Mouse (Mus musculus) heart, embryonic 11.5 days (tissue): ENCODE measurements at regions not wholly inside any gene's neighbourhood (a gene's known extent, or its start where the extent isn't known, plus 50 kb on each side); places are given as distances from the start of the nearest gene placed in this dataset.

Experiments
- ATAC-seq: fragments of 200-750 bp; cut with Nextera tagmentation; replicated peaks from 2 replicates; pipeline ENCODE4 v1.8.0; 2017; ENCODE audit warnings: moderate library complexity; ENCODE audit not compliant: insufficient number of reproducible peaks, low FRiP score, low TSS enrichment
- H3K27ac ChIP-seq: fragments of 300-500 bp; sonication (generic); 2 replicates; pipeline ENCODE4 v1.5.1; 2014; ENCODE audit warnings: mild to moderate bottlenecking, low read depth, low read length
- H3K27me3 ChIP-seq: fragments of 300-500 bp; sonication (generic); 2 replicates; pipeline ENCODE4 v1.6.1; 2014; ENCODE audit warnings: mild to moderate bottlenecking, low read length, mixed read lengths; ENCODE audit not compliant: control insufficient read depth, insufficient read depth
- H3K36me3 ChIP-seq: fragments of 300-500 bp; sonication (generic); 2 replicates; pipeline ENCODE4 v1.6.1; 2014; ENCODE audit warnings: mild to moderate bottlenecking, low read length, moderate library complexity, mixed read lengths; ENCODE audit not compliant: control insufficient read depth, insufficient read depth
- H3K4me1 ChIP-seq: fragments of 300-500 bp; sonication (generic); 2 replicates; pipeline ENCODE4 v1.6.1; 2014; ENCODE audit warnings: low read length; ENCODE audit not compliant: control insufficient read depth, insufficient read depth
- H3K4me2 ChIP-seq: fragments of 300-500 bp; sonication (generic); 2 replicates; pipeline ENCODE4 v1.6.1; 2014; ENCODE audit warnings: mild to moderate bottlenecking, moderate library complexity
- H3K4me3 ChIP-seq: fragments of 300-500 bp; sonication (generic); 2 replicates; pipeline ENCODE4 v1.5.1; 2014; ENCODE audit warnings: low read depth, low read length
- H3K9ac ChIP-seq: fragments of 300-500 bp; sonication (generic); 2 replicates; pipeline ENCODE4 v1.6.1; 2014; ENCODE audit warnings: mild to moderate bottlenecking, low read depth, low read length, moderate library complexity
- H3K9me3 ChIP-seq: fragments of 300-500 bp; sonication (generic); replicated peaks from 2 replicates; pipeline ENCODE4 v1.6.1; 2016; ENCODE audit warnings: low read length; ENCODE audit not compliant: control insufficient read depth
- WGBS: fragments of 180-500 bp; shearing (Covaris S2); extraction: QIAGEN DNeasy Blood & Tissue Kit; methylation state at CpG from one replicate; pipeline ENCODE4 v1.1.7; 2014; ENCODE audit not compliant: insufficient replicate concordance; 5-methylcytosine and 5-hydroxymethylcytosine counted together

GRCm38 (mm10) chr15:64618471-64618870 is 199.0 kb upstream of the Gm21798 start:
- Histone ChIP-seq H3K9me3 (no peaks in the 10 kb centered on the region), H3K4me1 (no peaks in the 10 kb centered on the region)

GRCm38 (mm10) chr15:64621876-64622275 is 195.6 kb upstream of the Gm21798 start:
- no peaks in the 10 kb centered on the region for H3K27me3 ChIP-seq
- ATAC-seq = no peak
- no peak overlapping the region for H3K27ac ChIP-seq
- H3K36me3 ChIP-seq = no peaks in the 10 kb centered on the region
- H3K4me1 ChIP-seq = no peaks in the 10 kb centered on the region
- H3K4me2 ChIP-seq = no peak overlapping the region
- no peaks in the 10 kb centered on the region for H3K9me3 ChIP-seq
- no peak overlapping the region for H3K4me3 ChIP-seq
- H3K9ac ChIP-seq = no peak overlapping the region
- 53% methylated on average over 3 of the region's 3 CpGs for WGBS

More at GRCm38 (mm10) chr15:64618471-64618870, 199.0 kb upstream of the Gm21798 start:
- Histone ChIP-seq H3K27me3 (no peaks in the 10 kb centered on the region), H3K9ac (no peak overlapping the region), H3K4me3 (no peak overlapping the region), H3K27ac (no peak overlapping the region), H3K36me3 (no peaks in the 10 kb centered on the region), H3K4me2 (no peak overlapping the region)
- no peak for ATAC-seq
- 82% methylated on average over 3 of the region's 3 CpGs for WGBS

GRCm38 (mm10) chr15:64622591-64622990 is 194.9 kb upstream of the Gm21798 start:
- no peak overlapping the region for H3K4me2 ChIP-seq
- 79% methylated on average over 4 of the region's 4 CpGs for WGBS
- ATAC-seq = no peak
- H3K4me1 ChIP-seq = no peaks in the 10 kb centered on the region
- no peak overlapping the region for H3K4me3 ChIP-seq
- no peak overlapping the region for H3K27ac ChIP-seq
- H3K9ac ChIP-seq = no peak overlapping the region
- no peaks in the 10 kb centered on the region for H3K36me3 ChIP-seq
- H3K27me3 ChIP-seq = no peaks in the 10 kb centered on the region
- no peaks in the 10 kb centered on the region for H3K9me3 ChIP-seq

GRCm38 (mm10) chr15:64626359-64626758 is 191.1 kb upstream of the Gm21798 start:
- no peak overlapping the region for H3K4me2 ChIP-seq
- 78% methylated on average over 6 of the region's 6 CpGs for WGBS
- H3K27me3 ChIP-seq = no peaks in the 10 kb centered on the region
- no peak overlapping the region for H3K9ac ChIP-seq
- H3K4me3 ChIP-seq = no peak overlapping the region
- no peaks in the 10 kb centered on the region for H3K4me1 ChIP-seq
- no peak overlapping the region for H3K27ac ChIP-seq
- H3K36me3 ChIP-seq = no peaks in the 10 kb centered on the region
- no peaks in the 10 kb centered on the region for H3K9me3 ChIP-seq
- ATAC-seq = no peak

- 22% methylated on average over 9 of the region's 9 CpGs for WGBS
- no peaks in the 10 kb centered on the region for H3K27me3 ChIP-seq
- H3K9ac ChIP-seq = no peak overlapping the region
- no peaks in the 10 kb centered on the region for H3K9me3 ChIP-seq
- H3K36me3 ChIP-seq = no peaks in the 10 kb centered on the region
- H3K4me3 ChIP-seq = no peak overlapping the region
- H3K4me1 ChIP-seq = no peaks in the 10 kb centered on the region
- no peak for ATAC-seq
- H3K4me2 ChIP-seq = peak overlapping the region; percentile 32
- H3K27ac ChIP-seq = no peak overlapping the region
Measured at GRCm38 (mm10) chr15:64627258-64627657, 190.2 kb upstream of the Gm21798 start.
